Mouse (Mus musculus) spleen, adult 2 months (tissue): ENCODE measurements around the gene Alg10b. TPM values are rescaled to one million over a fixed set of nuclear protein-coding genes. Genes with fewer than 3 reads are reported as not detected.
A peak's percentile ranks its signal among the peaks of the same experiment; 100 is the strongest.

Experiments used
- DNase-seq, 2 experiments: peaks; one replicate each; pipeline versions ENCODE4 v3.0.0 to v3.0.0-alpha.2; 2012 to 2021; ENCODE audit warnings: low spot score in 2 of 2, low read depth in 1 of 2
- H3K27ac ChIP-seq: fragments of 200-500 bp; 2 replicates; pipeline ENCODE4 v1.5.1; 2012; ENCODE audit warnings: low read length, inconsistent platforms; ENCODE audit not compliant: insufficient read depth
- H3K27me3 ChIP-seq: fragments of 200-500 bp; 2 replicates; pipeline ENCODE4 v1.6.1; 2012; ENCODE audit warnings: mild to moderate bottlenecking, moderate library complexity, low read length, inconsistent platforms; ENCODE audit not compliant: control insufficient read depth, insufficient read depth
- H3K36me3 ChIP-seq: fragments of 200-500 bp; 2 replicates; pipeline ENCODE4 v1.6.1; 2012; ENCODE audit warnings: mild to moderate bottlenecking, low read length, inconsistent platforms; ENCODE audit not compliant: control insufficient read depth, insufficient read depth
- H3K4me1 ChIP-seq: fragments of 200-500 bp; 2 replicates; pipeline ENCODE4 v1.6.1; 2011; ENCODE audit warnings: inconsistent platforms; ENCODE audit not compliant: control insufficient read depth, insufficient read depth, insufficient read length
- H3K4me3 ChIP-seq: fragments of 200-500 bp; 2 replicates; pipeline ENCODE4 v1.5.1; 2011; ENCODE audit warnings: mild to moderate bottlenecking, inconsistent platforms; ENCODE audit not compliant: insufficient read depth, insufficient read length; ENCODE audit errors: extremely low read depth
- CTCF ChIP-seq: fragments of 200-500 bp; IDR thresholded peaks from 2 replicates; pipeline ENCODE4 v1.5.1; 2011; ENCODE audit warnings: mild to moderate bottlenecking, inconsistent platforms; ENCODE audit not compliant: insufficient read depth, insufficient read length, insufficient replicate concordance; ENCODE audit errors: extremely low read depth
- POLR2A ChIP-seq: fragments of 200-500 bp; IDR thresholded peaks from 2 replicates; pipeline ENCODE4 v1.6.1; 2011; ENCODE audit warnings: low read depth, low read length, inconsistent platforms
- WGBS: fragments of 180-500 bp; shearing (Covaris S2); methylation state at CpG from one replicate; pipeline ENCODE4 v1.1.7; 2018; 5-methylcytosine and 5-hydroxymethylcytosine counted together
- polyA plus RNA-seq: library from polyadenylated mRNA; depleted of rRNA; stranded (reverse); fragments of >200 nt; gene quantifications from 2 replicates; pipeline ENCODE4 v1.2.3, GENCODE M21; 2012

The Alg10b gene
- polyA plus RNA-seq, 1 experiment: 4.2 TPM

GRCm38 (mm10) chr15:90225058-90225575, 1.0 kb downstream of the Alg10b start:
- H3K27me3 ChIP-seq: no peaks in the 10 kb centered on the region
- 67% methylated on average over 4 of the region's 4 CpGs for WGBS
- DNase-seq: peak; percentile 22 to 38
- TF ChIP-seq CTCF (no peak), POLR2A (no peak)
- H3K4me3 ChIP-seq: no peak overlapping the region
- H3K27ac ChIP-seq: no peak overlapping the region
- no peaks in the 10 kb centered on the region for H3K4me1 ChIP-seq
- H3K36me3 ChIP-seq: peaks cover 9% of the 10 kb centered on the region

- Histone ChIP-seq H3K4me3 (no peak overlapping the region), H3K4me1 (no peaks in the 10 kb centered on the region), H3K27ac (no peak overlapping the region), H3K36me3 (peaks cover 2% of the 10 kb centered on the region; the same call in 1 of the 2 replicates), H3K27me3 (no peaks in the 10 kb centered on the region)
- TF ChIP-seq POLR2A: no peak
- TF ChIP-seq CTCF: no peak
- 81% methylated on average over 2 of the region's 2 CpGs for WGBS
- no peak for DNase-seq
Observed at GRCm38 (mm10) chr15:90237657-90238056, 13.5 kb downstream of the Alg10b start.

- Histone ChIP-seq H3K4me1 (no peaks in the 10 kb centered on the region), H3K27ac (no peak overlapping the region), H3K27me3 (no peaks in the 10 kb centered on the region), H3K4me3 (no peak overlapping the region), H3K36me3 (no peaks in the 10 kb centered on the region)
- WGBS: 85% methylated on average over 5 of the region's 5 CpGs
- DNase-seq: no peak
- TF ChIP-seq CTCF (no peak), POLR2A (no peak)
Observed at GRCm38 (mm10) chr15:90244081-90244480, 20.0 kb downstream of the Alg10b start.

- Histone ChIP-seq H3K27ac (no peak overlapping the region), H3K4me3 (no peak overlapping the region), H3K36me3 (no peaks in the 10 kb centered on the region), H3K27me3 (no peaks in the 10 kb centered on the region), H3K4me1 (no peaks in the 10 kb centered on the region)
- WGBS: 66% methylated on average over 3 of the region's 3 CpGs
- DNase-seq: no peak
- TF ChIP-seq POLR2A: no peak
- TF ChIP-seq CTCF: no peak
Observed at GRCm38 (mm10) chr15:90249694-90250093, 25.6 kb downstream of the Alg10b start.

GRCm38 (mm10) chr15:90282876-90283275, 58.8 kb downstream of the Alg10b start:
- DNase-seq: no peak
- Histone ChIP-seq H3K27me3 (no peaks in the 10 kb centered on the region), H3K4me3 (no peak overlapping the region), H3K4me1 (no peaks in the 10 kb centered on the region), H3K36me3 (no peaks in the 10 kb centered on the region), H3K27ac (no peak overlapping the region)
- TF ChIP-seq POLR2A (no peak), CTCF (no peak)
- WGBS: 91% methylated on average over 7 of the region's 7 CpGs
